Mouse (Mus musculus) heart, adult 18-20 months (tissue): ENCODE measurements around the gene Srrd. TPM values are rescaled to one million over a fixed set of nuclear protein-coding genes. Genes with fewer than 3 reads are reported as not detected.

Experiments used
- DNase-seq, 2 experiments: peaks; one replicate each; pipeline ENCODE4 v3.0.0; 2021 to 2022; ENCODE audit warnings: mixed read lengths in 1 of 2
- long read RNA-seq, 2 experiments: library from polyadenylated mRNA; stranded (forward); transcript quantifications; one replicate each; pipeline ENCODE4 v2.0.0; 2021
- total RNA-seq, 2 experiments: library from RNA; stranded (reverse); gene quantifications; 2 replicates each; pipeline ENCODE4 v1.2.3; 2021

The Srrd gene
- 10 to 100 TPM in 1 of 2 experiments, 1 to 10 TPM in 1; 6.8 to 10.0 TPM for total RNA-seq
- long read RNA-seq, experiment 1, partial matches to known transcripts: 10 of 17 reads
- long read RNA-seq, experiment 1, other reads (novel, unspliced or antisense): 2 of 17 reads
- long read RNA-seq, experiment 2, transcript Srrd-203 (7 exons, 1,064 nt): major isoform, 5 of 13 reads
- long read RNA-seq, experiment 2, partial matches to known transcripts: 7 of 13 reads
- long read RNA-seq, experiment 2, other reads (novel, unspliced or antisense): 1 of 13 reads

DNA sequence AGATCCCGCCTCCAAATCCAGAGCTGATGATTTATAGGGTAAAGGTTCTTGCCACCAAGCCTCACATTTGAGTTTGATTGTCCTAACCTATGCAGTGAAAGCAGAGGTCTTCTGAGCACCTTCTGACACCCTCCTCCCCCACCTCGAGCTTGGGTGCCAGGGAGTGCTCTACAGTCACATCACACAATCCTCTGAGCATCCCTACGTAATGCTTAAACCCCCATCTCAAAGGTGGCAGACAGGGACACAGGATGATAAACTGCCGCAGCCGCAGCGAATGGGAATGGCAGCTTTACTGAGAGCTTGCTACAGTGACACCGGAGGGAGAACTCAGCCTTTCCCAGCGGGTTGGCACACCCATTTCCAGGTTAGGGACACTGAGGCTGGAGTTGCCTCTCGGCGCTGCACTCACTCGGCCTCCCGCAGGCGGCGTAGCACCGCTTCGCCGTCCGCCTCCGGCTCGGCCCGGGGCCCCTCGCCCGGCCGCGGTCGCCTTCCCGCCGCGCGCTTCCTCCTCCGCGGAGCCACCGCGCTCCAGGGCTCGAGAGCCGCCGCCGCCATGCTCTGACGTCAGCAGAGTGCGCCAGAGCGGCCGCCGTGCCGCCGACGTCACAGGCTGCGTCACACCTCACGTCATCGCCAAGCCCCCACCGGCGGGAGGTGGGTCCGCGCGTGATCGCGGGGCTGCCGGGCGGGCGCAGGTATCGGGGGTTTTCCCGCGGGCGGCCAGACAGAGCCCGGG is at the start of gene Srrd, which contains the start of gene Hps4:
Srrd (minus strand) TSS at position 578 of the 742 bp plus-strand sequence.
Hps4 (plus strand) TSS at position 621 of the 742 bp plus-strand sequence.
- DNase-seq: peak; percentile 85 to 88

DNA sequence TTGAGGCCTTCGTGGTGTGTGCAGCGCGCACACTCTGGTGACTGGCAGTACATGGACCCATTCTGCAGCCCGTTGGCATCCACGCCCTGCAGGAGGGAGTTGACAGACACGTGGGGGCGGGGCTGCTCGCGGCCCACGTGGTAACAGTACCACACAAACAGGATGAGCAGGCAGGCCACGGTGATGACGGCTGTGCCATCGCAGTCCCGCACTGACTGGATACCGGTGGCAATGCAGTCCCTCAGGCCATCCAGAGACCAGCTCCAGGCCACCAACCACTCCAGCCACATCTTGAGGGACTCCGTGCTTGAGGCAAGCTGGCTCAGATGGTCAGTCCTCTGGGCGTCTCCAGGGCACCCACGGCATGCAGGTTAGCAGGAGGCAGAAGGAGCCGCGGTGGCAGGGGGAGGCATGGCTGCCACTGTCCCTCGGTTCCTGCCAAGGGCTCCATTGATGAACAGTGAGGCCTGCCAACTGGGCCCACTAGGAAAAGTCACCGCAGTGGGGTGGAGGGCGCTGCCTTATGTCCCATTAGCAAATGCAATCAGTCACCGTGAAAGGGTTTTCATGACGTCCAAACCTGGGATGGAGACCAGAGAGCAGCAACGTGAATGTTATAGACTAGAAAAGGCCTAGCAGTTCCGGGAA is 49.0 kb upstream of the Srrd start:
- no peak for DNase-seq

DNA sequence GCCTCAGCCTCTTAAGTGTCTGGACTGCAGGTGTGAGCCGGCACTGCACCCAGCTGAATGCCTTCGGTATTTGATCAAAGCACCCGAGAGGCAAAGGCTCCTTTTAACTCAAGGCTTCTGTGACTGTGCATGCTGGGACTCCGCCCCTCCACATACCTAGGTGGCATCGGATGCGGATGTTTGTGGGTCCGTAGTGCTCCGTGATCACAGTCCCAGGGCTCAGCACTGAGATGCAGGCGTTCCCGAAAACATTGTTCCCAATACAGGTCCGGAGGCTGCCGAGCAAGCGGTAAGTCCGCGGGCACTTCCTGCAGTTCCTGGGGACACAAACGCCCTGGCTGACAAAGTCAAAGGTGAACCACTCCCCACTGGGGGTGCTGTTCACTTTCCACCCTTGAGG is 48.2 kb upstream of the Srrd start:
- DNase-seq: no peak

DNA sequence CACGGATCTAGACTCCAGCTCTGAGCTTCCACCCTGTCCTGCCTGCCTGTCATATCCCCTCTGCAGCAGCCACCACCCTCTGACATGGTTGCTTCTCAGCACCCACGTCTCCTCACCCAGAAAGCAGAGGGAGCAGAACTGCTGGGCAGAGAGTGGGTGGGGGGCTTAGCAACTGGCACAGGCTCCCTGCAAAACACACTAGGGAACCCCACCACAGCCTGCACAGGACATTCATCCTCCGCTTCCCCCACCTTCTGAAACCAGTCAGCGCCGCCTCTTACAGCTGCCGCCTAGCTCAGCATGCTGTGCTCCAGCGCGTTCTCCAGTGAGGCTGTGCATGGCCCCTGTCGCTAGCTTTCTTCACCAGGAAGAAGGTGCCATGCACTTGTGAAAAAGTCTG is 46.5 kb upstream of the Srrd start:
- DNase-seq: no peak

DNA sequence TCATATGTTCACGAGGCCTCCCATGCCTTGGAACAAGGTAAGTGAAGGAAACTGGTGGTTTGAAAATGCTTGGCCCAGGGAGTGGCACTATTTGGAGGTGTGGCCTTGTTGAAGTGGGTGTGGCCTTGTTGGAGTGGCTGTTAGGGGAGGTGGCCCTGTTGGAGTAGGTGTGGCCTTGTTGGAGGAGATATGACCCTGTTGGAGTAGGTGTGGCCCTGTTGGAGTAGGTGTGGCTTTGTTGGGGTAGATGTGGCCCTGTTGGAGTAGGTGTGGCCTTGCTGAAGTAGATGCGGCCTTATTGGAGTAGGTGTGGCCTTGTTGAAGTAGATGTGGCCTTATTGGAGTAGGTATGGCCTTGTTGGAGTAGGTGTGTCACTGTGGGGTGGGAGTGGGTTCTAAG is 43.1 kb upstream of the Srrd start:
- DNase-seq: no peak

DNA sequence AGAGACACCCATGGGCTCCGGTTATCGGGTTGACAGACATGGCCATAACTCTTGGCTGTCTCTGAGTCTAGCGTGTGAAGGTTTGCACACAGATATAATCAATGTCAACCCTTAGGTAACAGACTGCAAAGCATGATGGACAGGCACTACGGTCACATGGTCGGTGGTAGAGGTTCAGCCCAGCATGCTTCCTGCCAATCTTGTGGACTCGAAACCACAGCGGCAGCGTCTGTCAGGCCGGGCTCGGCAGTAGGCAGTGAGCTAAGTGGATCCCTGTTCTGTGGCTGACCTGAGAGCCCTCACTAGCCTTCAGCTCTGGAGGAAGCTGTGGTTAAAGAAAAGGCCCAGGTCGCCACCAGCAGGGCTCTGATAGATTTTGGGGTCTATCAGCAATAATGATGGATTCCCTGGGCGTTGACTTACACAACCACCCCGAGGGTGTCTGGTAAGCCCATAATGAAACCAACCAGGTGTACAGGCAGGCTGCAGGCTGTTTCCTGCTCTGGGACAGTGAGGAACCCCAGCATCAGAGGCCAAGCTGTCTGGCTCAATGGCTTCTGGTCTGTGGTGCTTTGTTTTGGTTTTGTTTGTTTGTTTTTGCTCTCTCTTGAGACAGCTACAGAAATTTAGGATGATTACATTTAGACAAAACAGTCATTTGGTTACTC is 42.1 kb upstream of the Srrd start:
- DNase-seq: no peak

DNA sequence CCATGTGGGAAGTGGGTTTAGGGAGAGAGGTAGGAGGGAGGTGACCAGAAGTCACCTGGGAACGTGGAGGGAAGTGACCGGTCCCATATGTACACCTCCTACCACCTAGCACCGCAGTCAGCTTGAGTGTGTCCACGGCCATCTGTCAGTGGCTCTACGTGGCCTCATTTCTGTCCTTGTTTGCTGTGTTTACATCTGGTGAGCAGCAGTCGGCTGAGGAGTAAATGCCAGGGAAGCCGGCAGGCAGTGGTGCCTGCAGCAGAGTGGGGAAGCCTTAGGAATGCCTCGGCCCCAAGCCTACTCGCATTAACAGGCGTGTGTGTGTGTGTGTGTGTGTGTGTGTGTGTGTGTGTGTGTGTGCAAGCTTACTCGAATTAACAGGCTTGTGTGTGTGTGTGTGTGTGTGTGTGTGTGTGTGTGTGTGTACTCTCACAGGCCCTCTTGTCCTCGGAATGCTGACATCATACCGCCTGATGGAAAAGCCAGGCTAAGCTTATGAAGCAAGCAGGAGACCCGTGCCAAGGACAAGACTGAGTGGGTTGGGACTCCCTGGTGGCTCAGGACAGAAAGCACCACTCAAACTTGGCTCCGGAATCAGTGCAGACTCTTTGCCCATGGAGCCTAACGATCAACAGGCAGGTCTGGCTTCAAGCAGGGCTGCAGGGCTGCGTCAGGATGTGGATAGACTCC is 39.9 kb upstream of the Srrd start:
- DNase-seq: peak; percentile 47 to 73

DNA sequence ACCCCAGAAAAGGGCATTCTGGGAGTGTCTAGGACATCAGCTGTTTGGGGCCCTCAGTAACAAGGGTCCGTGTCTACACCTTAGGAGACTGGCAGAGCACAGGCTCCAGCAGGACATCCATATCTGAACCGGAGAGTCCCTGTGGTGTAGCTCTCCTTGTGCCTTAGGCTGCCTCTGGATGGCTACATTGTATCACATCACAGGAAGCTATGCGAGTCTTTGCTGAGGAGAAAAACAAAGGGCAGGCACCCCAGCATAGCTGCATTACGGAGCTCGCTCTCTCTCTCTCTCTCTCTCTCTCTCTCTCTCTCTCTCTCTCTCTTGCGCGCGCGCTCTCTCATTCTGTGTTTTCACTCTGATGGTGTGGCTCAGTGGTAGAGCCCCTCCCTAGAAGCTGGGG is 39.2 kb upstream of the Srrd start:
- no peak for DNase-seq

DNA sequence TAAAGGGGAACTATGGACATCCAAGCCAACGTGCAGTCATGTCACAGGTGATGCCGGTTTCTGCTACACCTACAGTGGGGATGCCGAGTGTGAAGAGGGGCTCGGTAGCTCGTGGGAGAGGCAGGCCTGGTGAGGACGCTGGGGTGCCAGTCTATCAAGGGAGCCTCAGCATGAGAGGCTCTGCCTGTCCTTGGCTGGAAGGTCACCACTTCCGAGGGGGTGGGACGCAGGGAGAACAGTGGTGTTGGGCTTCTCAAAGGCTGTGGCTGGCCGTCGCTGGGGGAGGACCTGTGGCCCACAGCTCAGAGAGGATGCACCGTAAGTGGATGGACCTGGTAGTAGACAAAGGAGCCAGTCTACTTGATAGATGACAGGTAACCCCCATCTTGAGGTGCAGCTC is 38.3 kb upstream of the Srrd start:
- DNase-seq: no peak

DNA sequence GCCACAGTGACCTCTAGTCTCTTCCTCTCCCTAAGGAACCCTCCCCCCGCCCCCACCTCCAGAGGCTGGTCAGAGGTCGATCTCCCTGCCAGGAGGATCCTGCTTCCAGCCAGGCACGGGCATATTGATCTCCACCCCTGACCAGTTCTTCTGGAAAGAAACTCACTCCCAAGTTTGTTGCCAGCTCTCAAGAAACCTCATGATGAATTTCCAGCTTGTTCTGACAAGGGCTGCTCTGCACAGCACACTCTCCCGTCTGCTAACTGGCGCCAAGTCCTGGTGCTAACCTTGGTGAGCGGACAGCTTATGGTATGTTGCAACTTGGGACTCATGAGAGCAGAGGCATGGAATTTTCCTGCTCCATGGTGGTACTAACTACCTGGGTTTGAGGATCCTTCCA is 35.9 kb upstream of the Srrd start:
- DNase-seq: no peak

DNA sequence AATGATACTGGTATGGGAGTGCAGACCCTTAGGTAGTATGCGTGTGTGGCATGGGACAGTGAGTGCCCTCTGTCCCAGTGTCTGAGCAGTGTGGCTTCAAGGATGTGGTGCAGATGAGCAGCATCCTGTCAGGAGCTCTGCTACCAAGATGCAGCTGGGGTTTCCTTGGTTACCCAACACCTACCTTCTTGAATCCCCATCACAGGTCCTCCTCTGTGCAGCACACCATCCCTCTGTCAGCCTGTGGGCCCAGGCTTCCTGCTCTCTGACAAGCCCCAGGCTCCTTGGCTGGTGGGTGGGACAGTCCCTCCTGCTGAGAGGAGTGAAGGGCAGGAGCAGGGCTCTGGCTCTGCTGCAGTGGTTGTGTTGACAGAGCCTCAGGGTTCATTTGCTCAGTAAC is 34.5 kb upstream of the Srrd start:
- DNase-seq: no peak

DNA sequence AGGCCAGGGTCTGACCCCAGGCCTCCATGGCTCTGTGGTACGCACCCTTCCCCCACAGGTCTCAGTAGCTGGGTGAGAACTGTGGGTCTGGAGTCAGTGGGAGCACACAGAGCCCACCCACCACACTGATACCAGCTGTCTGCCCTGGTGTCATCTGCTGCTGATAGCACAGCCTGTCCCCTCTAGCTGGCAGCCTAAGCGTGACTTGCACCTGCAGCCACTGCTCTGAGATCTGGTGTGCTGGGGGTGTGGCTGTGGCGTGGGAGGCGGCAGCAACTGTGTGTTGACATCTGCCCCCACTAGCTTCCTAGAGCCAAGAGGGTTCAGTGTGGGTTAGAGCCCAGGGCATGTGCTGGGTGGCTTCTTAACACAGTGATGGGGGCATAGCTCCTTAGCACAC is 33.3 kb upstream of the Srrd start:
- DNase-seq: no peak

DNA sequence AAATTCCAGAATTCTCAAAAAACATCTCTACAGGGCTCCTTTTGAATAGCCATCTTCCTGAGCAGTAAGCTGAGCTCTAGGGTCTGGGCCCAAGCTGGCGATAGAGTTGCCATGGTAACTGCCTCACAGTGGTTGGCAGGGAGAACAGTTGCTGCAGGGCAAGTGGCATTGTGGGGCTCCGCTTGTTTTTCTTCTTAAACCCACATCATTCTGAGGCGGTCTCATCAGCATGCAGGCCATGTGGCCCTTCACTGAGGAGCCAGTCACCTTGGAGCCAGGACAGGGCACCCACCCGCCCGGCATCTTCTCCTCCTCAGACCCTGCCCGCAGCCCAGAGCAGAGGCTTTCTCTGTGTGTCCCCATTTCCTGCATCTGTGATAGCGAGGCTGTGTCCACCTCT is 29.1 kb upstream of the Srrd start:
- DNase-seq: no peak

DNA sequence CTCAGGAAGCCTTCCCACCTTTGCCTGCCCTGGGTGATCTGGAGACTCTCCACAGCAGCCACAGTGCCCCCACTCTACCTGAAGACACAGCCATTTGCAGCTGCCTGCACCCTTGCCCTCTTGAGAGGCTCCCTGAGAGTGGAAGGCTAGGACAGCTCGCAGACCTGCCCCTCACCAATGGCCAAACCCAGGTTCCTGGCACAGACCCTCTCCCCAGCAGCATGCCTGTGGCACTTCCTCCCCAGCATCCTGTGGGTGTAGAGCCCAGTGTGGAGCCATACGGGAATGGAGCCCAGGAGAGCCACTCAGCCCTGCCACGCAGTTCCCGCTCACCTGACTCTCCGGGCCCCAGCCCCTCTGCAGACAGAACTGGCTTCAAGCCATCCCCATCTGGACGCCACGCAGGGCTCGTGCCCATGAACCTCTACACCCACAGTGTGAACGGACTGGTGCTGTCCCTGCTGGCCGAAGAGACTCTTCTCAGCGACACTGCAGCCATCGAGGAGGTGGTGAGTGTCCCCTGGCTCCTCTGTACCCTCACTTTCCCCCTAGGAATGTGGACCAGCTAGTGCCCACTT is 27.5 kb upstream of the Srrd start:
- DNase-seq: no peak

DNA sequence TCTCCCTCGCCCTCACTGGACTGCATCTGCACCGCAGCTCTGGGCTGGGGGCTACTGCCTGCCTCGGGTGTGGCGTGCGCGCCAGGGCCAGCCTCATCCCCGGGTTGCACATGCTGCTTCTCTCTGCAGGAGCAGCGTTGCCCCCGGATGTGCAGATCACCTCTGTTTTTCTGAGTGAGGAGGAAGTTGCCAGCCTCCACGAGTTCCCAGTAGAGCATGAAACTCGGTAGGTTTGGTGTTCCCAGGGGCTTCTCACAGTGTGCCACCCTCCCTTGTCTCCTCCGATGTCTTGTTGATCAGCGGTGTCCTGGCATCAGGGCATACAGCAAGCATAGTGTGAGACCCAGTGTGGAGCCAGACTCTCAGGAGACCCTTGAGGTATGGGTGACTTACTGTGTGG is 26.5 kb upstream of the Srrd start:
- DNase-seq: no peak

DNA sequence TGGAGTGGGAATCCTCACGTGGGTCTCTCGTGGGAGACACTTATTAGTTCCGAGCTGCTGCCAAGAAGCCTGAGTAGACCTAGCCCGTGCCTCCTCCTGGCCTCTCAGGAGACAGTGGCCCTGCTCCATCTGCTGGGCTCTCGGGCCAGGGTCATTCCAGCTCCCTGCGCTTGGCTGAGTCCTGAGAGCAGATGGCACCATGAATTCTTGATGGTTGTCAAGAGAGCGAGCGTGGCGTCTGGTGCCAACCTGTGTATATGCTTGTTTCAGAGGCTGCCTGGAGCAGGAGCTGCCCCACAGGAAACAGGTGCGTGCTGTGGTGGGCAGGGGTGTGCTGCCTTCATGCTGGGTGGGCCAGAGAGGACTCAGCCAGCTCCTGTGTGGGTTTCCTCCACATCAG is 25.8 kb upstream of the Srrd start:
- no peak for DNase-seq

DNA sequence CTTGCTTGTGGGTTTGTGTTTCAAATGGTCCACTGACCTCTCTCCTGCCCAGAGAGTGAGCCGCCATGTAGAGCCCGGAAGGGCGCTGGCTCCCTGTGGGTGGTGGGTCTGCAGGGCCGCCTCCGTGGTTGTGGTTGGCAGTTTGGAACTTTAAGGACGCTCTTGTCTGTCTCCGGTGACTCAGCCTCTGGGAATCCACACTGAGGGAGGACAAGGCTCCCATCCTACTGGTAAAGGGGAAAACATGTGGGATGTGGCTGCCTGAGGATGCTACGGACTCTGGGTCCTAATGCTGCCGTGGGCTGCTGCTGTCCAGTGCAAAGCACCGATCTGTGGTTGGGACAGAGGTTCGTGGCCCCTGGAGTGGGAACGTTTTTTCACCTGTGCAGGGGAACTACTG is 25.1 kb upstream of the Srrd start:
- no peak for DNase-seq

DNA sequence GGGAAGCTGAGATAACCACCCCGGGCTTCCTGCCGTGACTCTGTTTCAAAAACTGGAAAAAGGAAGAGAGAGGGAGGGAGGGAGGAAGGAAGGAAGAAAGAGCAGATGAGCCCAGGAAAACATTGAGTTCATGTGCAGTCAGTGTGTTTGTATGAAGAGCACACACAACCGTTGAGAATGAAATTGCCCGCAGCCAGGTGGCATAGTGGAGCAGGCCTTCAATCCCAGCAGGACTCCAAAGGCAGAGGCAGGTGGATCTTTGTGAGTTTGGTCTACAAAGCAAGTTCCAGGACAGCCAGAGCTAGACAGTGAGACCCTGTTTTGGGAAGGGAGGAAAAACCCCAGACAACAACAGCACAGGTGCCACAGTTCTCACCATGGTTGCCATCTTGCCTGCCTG is 24.5 kb upstream of the Srrd start:
- no peak for DNase-seq

DNA sequence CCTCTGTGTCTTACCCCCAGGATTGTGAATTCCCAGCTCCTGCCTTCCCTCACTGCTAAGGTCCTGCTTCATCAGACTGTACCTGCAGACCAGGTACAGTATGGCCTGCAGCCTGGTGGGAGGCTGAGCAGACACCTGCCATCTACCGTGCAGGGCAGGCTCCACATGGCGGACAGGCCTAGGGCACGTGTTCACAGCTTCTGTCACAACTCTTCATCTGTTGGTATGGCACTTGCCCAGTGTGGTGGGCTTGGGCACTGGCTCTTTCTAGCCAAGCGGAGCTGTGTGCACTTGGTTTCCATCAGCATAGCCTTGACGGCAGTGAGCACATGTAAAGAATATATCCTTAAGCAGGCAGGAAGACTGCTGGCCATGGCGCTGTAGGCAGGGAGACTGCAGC is 24.0 kb upstream of the Srrd start:
- no peak for DNase-seq

DNA sequence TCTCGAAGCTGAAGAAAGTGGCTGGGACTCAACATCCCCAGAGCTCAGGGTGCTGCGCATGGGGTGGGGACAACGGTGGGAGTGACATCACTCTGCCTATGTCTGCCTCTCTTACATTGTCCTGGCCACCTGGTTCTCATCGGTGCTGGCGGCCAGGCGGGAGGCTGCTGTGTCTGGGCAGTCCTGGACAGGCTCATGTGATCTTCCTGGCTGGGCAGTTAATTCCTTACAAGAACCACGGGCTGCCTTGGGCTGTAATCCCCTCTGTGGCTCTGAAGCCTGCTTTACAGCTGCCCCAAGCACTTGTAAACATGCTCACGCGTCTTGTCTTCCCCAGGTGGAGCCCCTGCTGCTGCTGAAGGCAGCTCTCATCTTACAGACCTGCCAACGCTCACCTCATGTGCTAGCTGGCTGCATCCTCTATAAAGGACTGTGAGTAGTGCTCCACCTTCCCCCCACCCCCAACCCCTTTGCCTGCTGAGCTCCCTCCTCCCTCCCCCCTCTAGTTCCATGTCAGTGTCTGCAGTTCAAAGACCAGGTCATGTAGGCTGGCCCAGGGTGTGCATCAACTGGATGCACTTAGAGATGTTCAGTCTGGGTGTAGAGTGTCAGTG is 21.5 kb upstream of the Srrd start:
- no peak for DNase-seq

DNA sequence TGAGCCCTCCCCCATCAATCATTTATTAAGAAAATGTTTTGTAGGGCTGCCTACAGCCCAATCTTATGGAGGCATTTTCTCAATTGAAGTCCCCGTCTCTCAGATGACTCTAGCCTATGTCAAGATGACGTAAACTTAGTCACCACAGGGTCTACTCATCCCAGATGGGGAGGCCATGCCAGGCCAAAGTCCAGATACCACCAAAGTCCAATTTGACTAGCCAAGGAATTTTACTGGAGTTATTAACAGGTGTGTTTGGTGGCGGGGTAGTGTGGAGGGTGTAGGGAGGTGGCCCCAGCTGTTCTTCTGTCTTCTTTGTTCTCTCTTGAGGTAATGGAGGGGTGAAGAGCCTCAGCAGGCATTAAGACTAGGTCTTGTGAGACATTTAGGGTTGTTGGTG is 17.2 kb upstream of the Srrd start:
- no peak for DNase-seq

DNA sequence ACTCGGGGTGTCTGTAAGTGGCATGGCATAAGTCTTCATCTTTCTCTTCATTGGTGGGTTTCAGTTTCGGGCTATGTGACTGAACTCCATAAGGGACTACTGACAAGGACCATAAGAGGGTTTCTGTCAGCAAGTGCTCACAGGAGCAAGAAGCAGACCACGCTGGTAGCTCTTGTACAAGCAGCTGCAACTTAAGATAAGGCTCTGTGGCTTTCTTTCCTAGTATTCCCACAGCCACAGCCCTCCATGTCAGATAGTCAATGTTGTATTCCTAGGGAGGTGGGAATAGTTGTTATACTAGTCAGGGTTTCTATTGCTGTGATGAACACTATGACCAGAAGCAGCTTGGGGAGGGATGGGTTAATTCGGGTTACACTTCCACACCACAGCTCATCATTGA is 16.7 kb upstream of the Srrd start:
- no peak for DNase-seq
